Comparison of ENCODE assay signal across 8 mouse cellular contexts in the genomic region with DNA sequence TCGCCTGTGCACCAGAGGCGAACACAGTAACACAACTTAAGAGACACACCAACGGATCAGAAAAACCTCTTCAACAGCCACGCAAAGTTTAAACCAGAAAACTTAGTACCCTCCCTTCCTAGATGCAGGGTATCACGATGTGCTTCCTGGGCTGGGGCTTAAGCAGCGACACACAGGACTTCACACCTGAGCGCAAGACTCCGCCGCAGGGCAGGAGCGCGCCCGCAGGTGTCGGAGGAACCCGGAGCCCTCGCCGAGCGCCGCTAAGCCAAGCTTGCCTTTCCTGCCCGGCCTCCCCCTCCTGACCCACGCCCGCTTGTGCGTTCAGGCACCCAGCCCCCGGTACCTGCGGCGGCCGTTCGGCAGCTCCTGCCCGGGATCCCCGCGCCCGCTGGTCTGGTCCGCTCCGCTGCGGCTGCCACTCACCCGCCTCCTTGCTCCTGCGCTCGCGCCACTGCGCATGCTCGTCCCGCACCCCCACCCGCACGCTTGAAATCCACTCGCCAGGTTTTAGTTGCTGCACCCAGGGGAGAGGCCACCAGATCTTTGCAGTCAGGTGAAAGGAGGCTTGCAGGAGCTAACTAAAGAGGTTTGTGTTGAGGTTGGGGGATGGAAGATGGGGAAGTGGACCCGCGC. TPM values are rescaled to one million over a fixed set of nuclear protein-coding genes. Genes with fewer than 3 reads are reported as not detected.
DNase-seq lines count a peak whose midpoint lies in the region; ATAC-seq and TF ChIP-seq lines count a peak whose summit lies in the region.

A gene (minus strand): TSS at position 487 of the 636 bp plus-strand sequence.

- H3K4me2 ChIP-seq in forebrain, embryonic 16.5 days (ENCODE audit: low read length) = peak within 1 kb of the TSS; percentile 96
- H3K4me2 ChIP-seq in liver, embryonic 15.5 days = peak within 1 kb of the TSS; percentile 67
- peak within 1 kb of the TSS; percentile 78 for H3K4me2 ChIP-seq in neural tube, embryonic 13.5 days
- peak within 1 kb of the TSS; percentile 89 for H3K4me2 ChIP-seq in stomach, postnatal 0 days (replicated peaks; ENCODE audit: low read depth)

- DNase-seq in CD4-positive, CD25-positive, alpha-beta regulatory T cell, adult 2 months (ENCODE audit: low read depth, low spot score) = peak; percentile 84
- DNase-seq in heart, postnatal 25 days (ENCODE audit: low spot score) = peak; percentile 42
- DNase-seq in large intestine, adult 2 months (ENCODE audit: low read depth, low spot score) = no peak
- peak; percentile 97 for DNase-seq in stomach, postnatal 0 days (ENCODE audit: low spot score)

- no peak for TF ChIP-seq CTCF in stomach, postnatal 0 days (IDR thresholded peaks at IDR 0.05; ENCODE audit: low read depth)

- peak; percentile 96 for ATAC-seq in cerebellum, adult (ENCODE audit: insufficient number of reproducible peaks, low FRiP score, low TSS enrichment)
- peak; percentile 97 for ATAC-seq in forebrain, embryonic 16.5 days
- peak; percentile 67 for ATAC-seq in liver, embryonic 15.5 days (ENCODE audit: insufficient read depth)
- peak; percentile 91 for ATAC-seq in neural tube, embryonic 13.5 days (ENCODE audit: low read depth)
- peak; percentile 93 for ATAC-seq in stomach, postnatal 0 days (ENCODE audit: low FRiP score, low TSS enrichment)

- no peak for TF ChIP-seq EP300 in stomach, postnatal 0 days (optimal IDR thresholded peaks at IDR 0.05)

- H3K27me3 ChIP-seq in forebrain, embryonic 16.5 days (replicated peaks; ENCODE audit: control insufficient read depth, insufficient read depth, low read length) = peaks cover 10% of the 10 kb centered on the region; the same call in 1 of the 2 replicates
- H3K27me3 ChIP-seq in liver, embryonic 15.5 days = peaks cover 41% of the 10 kb centered on the region
- H3K27me3 ChIP-seq in neural tube, embryonic 13.5 days = peaks cover 23% of the 10 kb centered on the region
- H3K27me3 ChIP-seq in stomach, postnatal 0 days (ENCODE audit: control insufficient read depth, insufficient read depth, low read length) = 0 out of 2 replicates have a peak, but pooled peaks cover 2% of the 10 kb centered on the region

- no peaks in the 10 kb centered on the region for H3K36me3 ChIP-seq in forebrain, embryonic 16.5 days (ENCODE audit: control insufficient read depth, insufficient read depth)
- no peaks in the 10 kb centered on the region for H3K36me3 ChIP-seq in liver, embryonic 15.5 days (replicated peaks)
- H3K36me3 ChIP-seq in neural tube, embryonic 13.5 days = no peaks in the 10 kb centered on the region
- no peaks in the 10 kb centered on the region for H3K36me3 ChIP-seq in stomach, postnatal 0 days (ENCODE audit: control insufficient read depth, insufficient read depth, low read length)

- WGBS in forebrain, embryonic 16.5 days = under 1% methylated on average over 46 of the region's 46 CpGs
- WGBS in large intestine, adult 2 months = 1% methylated on average over 46 of the region's 46 CpGs
- 1% methylated on average over 46 of the region's 46 CpGs for WGBS in liver, embryonic 15.5 days (ENCODE audit: insufficient replicate concordance)
- WGBS in neural tube, embryonic 13.5 days = 2% methylated on average over 46 of the region's 46 CpGs
- under 1% methylated on average over 46 of the region's 46 CpGs for WGBS in stomach, postnatal 0 days

- H3K4me3 ChIP-seq in forebrain, embryonic 16.5 days (replicated peaks; ENCODE audit: low read length) = peak within 1 kb of the TSS; percentile 81
- H3K4me3 ChIP-seq in liver, embryonic 15.5 days (replicated peaks) = peak within 1 kb of the TSS; percentile 56
- peak within 1 kb of the TSS; percentile 67 for H3K4me3 ChIP-seq in neural tube, embryonic 13.5 days
- H3K4me3 ChIP-seq in stomach, postnatal 0 days (ENCODE audit: low read depth, low read length) = peak within 1 kb of the TSS; percentile 61

- peak within 1 kb of the TSS; percentile 76 for H3K9ac ChIP-seq in forebrain, embryonic 16.5 days (replicated peaks; ENCODE audit: low read depth, low read length)
- peak within 1 kb of the TSS; percentile 46; the same call in 1 of the 2 replicates for H3K9ac ChIP-seq in liver, embryonic 15.5 days
- peak within 1 kb of the TSS; percentile 72 for H3K9ac ChIP-seq in neural tube, embryonic 13.5 days
- peak within 1 kb of the TSS; percentile 72 for H3K9ac ChIP-seq in stomach, postnatal 0 days (ENCODE audit: low read length)

- intact Hi-C loops in heart, postnatal 25 days (cut with DNase I) = no loop called here

- H3K4me1 ChIP-seq in forebrain, embryonic 16.5 days (replicated peaks; ENCODE audit: control insufficient read depth, insufficient read depth, low read length) = peaks cover 6% of the 10 kb centered on the region
- 0 out of 2 replicates have a peak, but pooled peaks cover 3% of the 10 kb centered on the region for H3K4me1 ChIP-seq in liver, embryonic 15.5 days (replicated peaks)
- peaks cover 4% of the 10 kb centered on the region for H3K4me1 ChIP-seq in neural tube, embryonic 13.5 days (replicated peaks)
- 0 out of 2 replicates have a peak, but pooled peaks cover 2% of the 10 kb centered on the region for H3K4me1 ChIP-seq in stomach, postnatal 0 days (replicated peaks; ENCODE audit: control insufficient read depth, insufficient read depth)

- no peaks in the 10 kb centered on the region for H3K9me3 ChIP-seq in forebrain, embryonic 16.5 days (ENCODE audit: control insufficient read depth, low read length)
- H3K9me3 ChIP-seq in liver, embryonic 15.5 days (replicated peaks) = no peaks in the 10 kb centered on the region
- no peaks in the 10 kb centered on the region for H3K9me3 ChIP-seq in neural tube, embryonic 13.5 days
- no peaks in the 10 kb centered on the region for H3K9me3 ChIP-seq in stomach, postnatal 0 days (ENCODE audit: control insufficient read depth, low read length)

- no peak within 1 kb of the TSS for H3K27ac ChIP-seq in forebrain, embryonic 16.5 days (ENCODE audit: low read length)
- peak within 1 kb of the TSS; percentile 49; the same call in 1 of the 2 replicates for H3K27ac ChIP-seq in liver, embryonic 15.5 days (replicated peaks)
- no peak within 1 kb of the TSS for H3K27ac ChIP-seq in neural tube, embryonic 13.5 days (replicated peaks)
- H3K27ac ChIP-seq in stomach, postnatal 0 days (replicated peaks) = peak within 1 kb of the TSS; percentile 84

RNA-seq across cellular contexts. Expression of the gene that starts here (rescaled TPM):
- 2.7 and 4.1 TPM in 2 replicates for polyA plus RNA-seq in forebrain, embryonic 16.5 days (2015; fragmentation: Nextera tagmentation; extraction: Ambion mirVana)
- under 1 TPM; 0.29 to 0.36 TPM for total RNA-seq in heart, postnatal 25 days (2021)
- polyA plus RNA-seq in large intestine, adult 2 months (2012; rRNA removed) = 118 and 211 TPM in 2 replicates
- 13.8 and 14.9 TPM in 2 replicates for polyA plus RNA-seq in liver, embryonic 15.5 days (2015; fragmentation: Nextera tagmentation; extraction: Ambion mirVana)
- 3.1 and 5.1 TPM in 2 replicates for polyA plus RNA-seq in neural tube, embryonic 13.5 days (2015; fragmentation: Nextera tagmentation; extraction: Ambion mirVana)
- 44.4 and 45.6 TPM in 2 replicates for polyA plus RNA-seq in stomach, postnatal 0 days (2015; fragmentation: Nextera tagmentation; extraction: Ambion mirVana)

Comparison
In these comparisons a context has a peak if more than half of its experiments do, and no peak if none do; other contexts are left out.
1. Peak in DNase-seq in heart, postnatal 25 days; RNA of the gene not detected or under 1 TPM.
2. H3K27ac ChIP-seq: peak in liver, embryonic 15.5 days (single experiment) and stomach, postnatal 0 days (single experiment); none in forebrain, embryonic 16.5 days (single experiment) and neural tube, embryonic 13.5 days (single experiment).
3. Peak in every context shown above with its lines, with median percentiles within 50 percentile points of each other: ATAC-seq, H3K4me2 ChIP-seq, H3K4me3 ChIP-seq and H3K9ac ChIP-seq.